Mouse (Mus musculus) ZHBTc4 (cell line): ENCODE data around the gene Lefty2.
A peak's percentile ranks its signal among the peaks of the same experiment; 100 is the strongest.

Experiments
- DNase-seq: peaks from one replicate; pipeline ENCODE4 v3.0.0-alpha.2; 2011; ENCODE audit warnings: low read depth, low spot score

Gene Lefty2

GRCm38 (mm10) chr1:180894088-180894987, 1.4 kb downstream of the Lefty2 start:
- DNase-seq, result peak; percentile 81

GRCm38 (mm10) chr1:180901107-180901506, 8.2 kb downstream of the Lefty2 start:
- peak; percentile 76 for DNase-seq

GRCm38 (mm10) chr1:180902915-180903314, 10.0 kb downstream of the Lefty2 start:
- peak; percentile 89 for DNase-seq

GRCm38 (mm10) chr1:180903666-180904038, 10.7 kb downstream of the Lefty2 start:
- no peak for DNase-seq

GRCm38 (mm10) chr1:180904039-180904814, 11.3 kb downstream of the Lefty2 start, which contains the start of gene Pycr2:
TSS of gene Pycr2 (plus strand) at chr1:180904293.
- DNase-seq, result peak; percentile 98

- DNase-seq, result no peak
These were observed 11.8 kb downstream of the Lefty2 start for GRCm38 (mm10) chr1:180904815-180905080.

GRCm38 (mm10) chr1:180905307-180905706, 12.4 kb downstream of the Lefty2 start:
- no peak for DNase-seq

- DNase-seq, result no peak
These were observed 13.0 kb downstream of the Lefty2 start for GRCm38 (mm10) chr1:180905876-180906275.

GRCm38 (mm10) chr1:180906461-180907147, 13.7 kb downstream of the Lefty2 start:
- peak; percentile 59 for DNase-seq

GRCm38 (mm10) chr1:180911138-180911537, 18.2 kb downstream of the Lefty2 start:
- DNase-seq, result no peak

- DNase-seq, result no peak
These were observed 18.9 kb downstream of the Lefty2 start for GRCm38 (mm10) chr1:180911653-180912287.

- DNase-seq, result no peak
These were observed 19.9 kb downstream of the Lefty2 start for GRCm38 (mm10) chr1:180912792-180913191.

GRCm38 (mm10) chr1:180913797-180914196, 20.9 kb downstream of the Lefty2 start:
- DNase-seq, result no peak

GRCm38 (mm10) chr1:180916425-180916824, 23.5 kb downstream of the Lefty2 start:
- DNase-seq, result no peak

- DNase-seq, result no peak
These were observed 24.1 kb downstream of the Lefty2 start for GRCm38 (mm10) chr1:180917053-180917452.

- DNase-seq, result peak; percentile 91
These were observed 26.8 kb downstream of the Lefty2 start for GRCm38 (mm10) chr1:180919686-180920085.

- DNase-seq, result no peak
These were observed 29.6 kb downstream of the Lefty2 start for GRCm38 (mm10) chr1:180922273-180923048.

- peak; percentile 88 for DNase-seq
These were observed 31.8 kb downstream of the Lefty2 start for GRCm38 (mm10) chr1:180924737-180925136.

GRCm38 (mm10) chr1:180926286-180926685, 33.4 kb downstream of the Lefty2 start:
- DNase-seq, result no peak

GRCm38 (mm10) chr1:180929599-180929998, 36.7 kb downstream of the Lefty2 start:
- DNase-seq, result no peak

- DNase-seq, result no peak
These were observed 38.2 kb downstream of the Lefty2 start for GRCm38 (mm10) chr1:180931106-180931505.
